8 mouse cellular contexts compared by ENCODE assay signal in the genomic region with DNA sequence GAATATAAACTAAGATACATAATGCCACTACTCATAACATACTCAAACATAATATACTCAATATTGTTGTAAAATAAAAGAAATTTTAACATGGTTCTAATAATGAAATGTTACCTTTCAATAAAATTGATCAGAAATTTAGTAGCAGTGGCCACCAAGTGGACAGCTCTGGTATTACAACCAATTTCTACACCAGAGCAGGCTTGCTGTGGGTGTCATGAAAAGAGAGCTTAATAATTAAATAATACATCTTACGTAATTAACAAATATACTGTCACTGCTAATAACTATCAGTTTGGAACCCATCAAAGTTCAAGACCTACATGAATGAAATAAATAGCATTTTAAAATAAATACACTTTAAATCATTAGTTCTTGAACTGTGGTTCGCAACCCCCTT.
DNase-seq lines count a peak whose midpoint lies in the region; ATAC-seq and TF ChIP-seq lines count a peak whose summit lies in the region.
"Had no signal": no experiment of that assay in that cellular context is flagged by ENCODE, and none has a peak within 500 bp of the region (broad histone marks: within the 10 kb centered on the region; RNA-seq: fewer than 3 reads in every experiment).

No protein-coding gene starts in this region.

- DNase-seq in kidney, adult 2 months, result peak; percentile 41
- peak; percentile 38 for DNase-seq in MN1 (ENCODE audit: low spot score)
- DNase-seq in c-Kit-positive CD71-positive TER-119-positive erythroid progenitor cells, embryonic 14.5 days (ENCODE audit: low spot score), result peak; percentile 10
- peak; percentile 51 for DNase-seq in heart, postnatal 4 days
- peak; percentile 17 to 74 for DNase-seq in left cerebral cortex, postnatal 14 days (ENCODE audit: low spot score in 2 of 2)
- DNase-seq in right cerebral cortex, postnatal 4 days, result peak; percentile 48

- H3K27me3 ChIP-seq in kidney, adult 2 months (replicated peaks; ENCODE audit: control insufficient read depth, insufficient read depth, low read length), result no peaks in the 10 kb centered on the region
- no peaks in the 10 kb centered on the region for H3K27me3 ChIP-seq in kidney, embryonic 15.5 days

- WGBS in kidney, adult 2 months, result 54% methylated on average over 2 of the region's 2 CpGs
- 59% methylated on average over 2 of the region's 2 CpGs for WGBS in kidney, embryonic 15.5 days

- H3K4me2 ChIP-seq in kidney, embryonic 15.5 days, result no peak overlapping the region

- no peak overlapping the region for H3K9ac ChIP-seq in kidney, embryonic 15.5 days

- no peaks in the 10 kb centered on the region for H3K4me1 ChIP-seq in kidney, adult 2 months (ENCODE audit: control insufficient read depth, insufficient read depth, low read length)
- no peaks in the 10 kb centered on the region for H3K4me1 ChIP-seq in kidney, embryonic 15.5 days

- H3K36me3 ChIP-seq in kidney, adult 2 months (ENCODE audit: control insufficient read depth, insufficient read depth, low read length), result no peaks in the 10 kb centered on the region
- H3K36me3 ChIP-seq in kidney, embryonic 15.5 days, result no peaks in the 10 kb centered on the region

- H3K27ac ChIP-seq in kidney, adult 2 months (ENCODE audit: insufficient read depth, low read depth, low read length), result no peak overlapping the region
- H3K27ac ChIP-seq in kidney, embryonic 15.5 days, result no peak overlapping the region
- H3K27ac ChIP-seq: macrophage had no signal

- no peak overlapping the region for H3K4me3 ChIP-seq in kidney, adult 2 months (ENCODE audit: insufficient read depth, low read depth, low read length)
- H3K4me3 ChIP-seq in kidney, embryonic 15.5 days (replicated peaks), result no peak overlapping the region

- intact Hi-C loops in left cerebral cortex, postnatal 14 days (cut with DNase I), result loop anchor here (5.0 kb wide), 1 partner anchor 1098 kb away; no protein-coding TSS in a partner anchor

- TF ChIP-seq POLR2A in kidney, adult 2 months (IDR thresholded peaks at IDR 0.05; ENCODE audit: low read depth, low read length), result no peak

- H3K9me3 ChIP-seq in kidney, embryonic 15.5 days (replicated peaks), result no peaks in the 10 kb centered on the region

- no peak for ATAC-seq in kidney, embryonic 15.5 days (replicated peaks; ENCODE audit: low FRiP score)

- 0 out of 2 replicates have a peak, but pooled peaks have one; percentile 7 for TF ChIP-seq CTCF in kidney, adult 2 months (conservative IDR thresholded peaks at IDR 0.05; ENCODE audit: insufficient read depth, insufficient read length, low read depth, low read length)
